Mouse (Mus musculus) myocyte (in vitro differentiated cells): ENCODE measurements around the gene Slc12a4.

ENCODE experiments used
- CEBPB ChIP-seq: IDR thresholded peaks from 2 replicates; pipeline ENCODE4 v1.6.1; 2011; ENCODE audit warnings: mild to moderate bottlenecking, moderate library complexity; ENCODE audit not compliant: poor library complexity, insufficient read depth, severe bottlenecking
- E2F4 ChIP-seq: IDR thresholded peaks from one replicate; pipeline ENCODE4 v1.6.1; 2011; ENCODE audit warnings: mild to moderate bottlenecking, control low read depth, moderate library complexity; ENCODE audit not compliant: insufficient read depth
- MAX ChIP-seq: IDR thresholded peaks from one replicate; pipeline ENCODE4 v1.6.1; 2011; ENCODE audit warnings: low read depth, mild to moderate bottlenecking, control low read depth
- MYOD1 ChIP-seq, 3 experiments: IDR thresholded peaks; one replicate each; pipeline ENCODE4 v1.6.1; 2011; ENCODE audit warnings: control low read depth in 2 of 3, low read depth in 2 of 3, mild to moderate bottlenecking in 2 of 3, moderate library complexity in 1 of 3; ENCODE audit not compliant: insufficient read length in 2 of 3, control insufficient read depth in 1 of 3
- MYOG ChIP-seq, 3 experiments: IDR thresholded peaks; one replicate each; pipeline ENCODE4 v1.6.1; 2011; ENCODE audit warnings: control low read depth in 2 of 3, low read depth in 2 of 3, mild to moderate bottlenecking in 2 of 3; ENCODE audit not compliant: insufficient read length in 2 of 3, control insufficient read depth in 1 of 3, insufficient read depth in 1 of 3
- POLR2A ChIP-seq: IDR thresholded peaks from one replicate; pipeline ENCODE4 v1.6.1; 2011; ENCODE audit warnings: low read depth, mild to moderate bottlenecking, control low read depth, moderate library complexity; ENCODE audit not compliant: insufficient read length
- POLR2AphosphoS2 ChIP-seq: IDR thresholded peaks from one replicate; pipeline ENCODE4 v1.6.1; 2011; ENCODE audit warnings: low read depth, control low read depth; ENCODE audit not compliant: insufficient read length
- REST ChIP-seq: IDR thresholded peaks from one replicate; pipeline ENCODE4 v1.6.1; 2011; ENCODE audit warnings: mild to moderate bottlenecking, control low read depth, moderate library complexity; ENCODE audit not compliant: insufficient read depth, insufficient read length
- SRF ChIP-seq: IDR thresholded peaks from one replicate; pipeline ENCODE4 v1.6.1; 2011; ENCODE audit warnings: low read depth; ENCODE audit not compliant: control insufficient read depth, insufficient read length
- TCF12 ChIP-seq: IDR thresholded peaks from one replicate; pipeline ENCODE4 v1.6.1; 2011; ENCODE audit warnings: mild to moderate bottlenecking, control low read depth; ENCODE audit not compliant: poor library complexity, insufficient read depth, severe bottlenecking
- TCF3 ChIP-seq: IDR thresholded peaks from one replicate; pipeline ENCODE4 v1.6.1; 2011; ENCODE audit warnings: low read depth, control low read depth; ENCODE audit not compliant: insufficient read length
- USF1 ChIP-seq: IDR thresholded peaks from one replicate; pipeline ENCODE4 v1.6.1; 2011; ENCODE audit warnings: low read depth, mild to moderate bottlenecking, control low read depth, moderate library complexity

DNA sequence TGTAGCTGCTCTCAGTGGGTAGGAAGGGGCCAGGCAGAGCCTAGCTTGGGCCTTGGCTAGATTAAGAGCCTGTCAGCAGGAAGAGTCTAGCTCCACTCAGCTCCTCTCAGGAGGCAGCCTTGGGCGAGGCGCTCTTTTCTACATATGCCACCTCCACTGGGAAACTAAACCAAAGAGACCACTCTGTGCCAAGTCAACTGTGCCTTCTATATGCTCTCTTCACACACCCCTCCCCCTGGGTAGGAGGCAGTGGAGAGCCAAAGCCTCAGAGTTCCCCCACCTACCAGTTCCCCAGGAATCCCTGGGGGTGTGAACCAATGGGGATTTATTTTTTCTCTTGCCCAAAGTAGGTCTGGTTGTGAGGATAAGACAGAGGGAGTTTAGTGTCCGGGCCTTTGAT, 34.6 kb downstream of the Slc12a4 start:
- TF ChIP-seq MYOD1 (IDR thresholded peaks at IDR 0.05; ENCODE audit: control insufficient read depth in 1 of 3, insufficient read length in 2 of 3, low read depth in 2 of 3), result no peak
- no peak for TF ChIP-seq E2F4
- TF ChIP-seq POLR2A, result no peak
- no peak for TF ChIP-seq USF1
- TF ChIP-seq MYOG (IDR thresholded peaks at IDR 0.05; ENCODE audit: control insufficient read depth in 1 of 3, insufficient read depth in 1 of 3, insufficient read length in 2 of 3, low read depth in 2 of 3), result no peak
- no peak for TF ChIP-seq TCF12
- TF ChIP-seq REST, result no peak
- TF ChIP-seq TCF3, result no peak
- TF ChIP-seq MAX, result no peak
- no peak for TF ChIP-seq SRF
- TF ChIP-seq POLR2AphosphoS2, result no peak
- TF ChIP-seq CEBPB, result no peak
